Mouse (Mus musculus) left cerebral cortex, postnatal 14 days (tissue): ENCODE data around the gene Mmp11. TPM values are rescaled to one million over a fixed set of nuclear protein-coding genes. Genes with fewer than 3 reads are reported as not detected.

ENCODE experiments used
- DNase-seq, 2 experiments: peaks; one replicate each; pipeline ENCODE4 v3.0.0; 2021 to 2022; ENCODE audit warnings: low spot score in 2 of 2, mixed read lengths in 1 of 2
- intact Hi-C: fragments of 180-260 bp; cut with DNase I; formaldehyde crosslinking; loops from one replicate; pipeline ENCODE4 v1.15.1; 2025
- total RNA-seq, 2 experiments: library from RNA; stranded (reverse); gene quantifications; 2 replicates each; pipeline ENCODE4 v1.2.3; 2021

Gene Mmp11
- total RNA-seq, 2 experiments from 2014 or later, result 1.7 to 2.3 TPM

DNA sequence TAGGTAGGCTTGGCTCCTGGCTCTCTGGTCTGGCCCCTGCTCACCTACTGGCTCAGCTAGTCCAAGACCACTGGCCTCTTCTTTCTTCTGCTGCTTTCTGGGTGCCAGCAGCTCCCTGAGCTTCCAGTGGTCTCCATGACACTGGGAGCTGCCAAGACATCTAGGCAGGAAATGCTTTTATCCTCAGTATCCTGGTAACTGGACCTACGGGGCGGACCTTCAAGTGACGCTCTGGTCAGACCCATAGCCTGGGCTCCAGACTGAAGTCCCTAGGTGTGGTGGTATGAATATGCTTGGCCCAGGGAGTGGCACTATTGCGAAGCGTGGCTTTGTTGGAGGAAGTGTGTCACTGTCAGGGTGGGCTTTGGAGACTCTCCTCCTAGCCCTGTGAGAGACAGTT, 4.2 kb upstream of the Mmp11 start, which contains the start of gene Gm867:
Gene Gm867 (minus strand): TSS at position 153 of the 400 bp plus-strand sequence.
- DNase-seq, result no peak
- intact Hi-C loops, result no loop called here

DNA sequence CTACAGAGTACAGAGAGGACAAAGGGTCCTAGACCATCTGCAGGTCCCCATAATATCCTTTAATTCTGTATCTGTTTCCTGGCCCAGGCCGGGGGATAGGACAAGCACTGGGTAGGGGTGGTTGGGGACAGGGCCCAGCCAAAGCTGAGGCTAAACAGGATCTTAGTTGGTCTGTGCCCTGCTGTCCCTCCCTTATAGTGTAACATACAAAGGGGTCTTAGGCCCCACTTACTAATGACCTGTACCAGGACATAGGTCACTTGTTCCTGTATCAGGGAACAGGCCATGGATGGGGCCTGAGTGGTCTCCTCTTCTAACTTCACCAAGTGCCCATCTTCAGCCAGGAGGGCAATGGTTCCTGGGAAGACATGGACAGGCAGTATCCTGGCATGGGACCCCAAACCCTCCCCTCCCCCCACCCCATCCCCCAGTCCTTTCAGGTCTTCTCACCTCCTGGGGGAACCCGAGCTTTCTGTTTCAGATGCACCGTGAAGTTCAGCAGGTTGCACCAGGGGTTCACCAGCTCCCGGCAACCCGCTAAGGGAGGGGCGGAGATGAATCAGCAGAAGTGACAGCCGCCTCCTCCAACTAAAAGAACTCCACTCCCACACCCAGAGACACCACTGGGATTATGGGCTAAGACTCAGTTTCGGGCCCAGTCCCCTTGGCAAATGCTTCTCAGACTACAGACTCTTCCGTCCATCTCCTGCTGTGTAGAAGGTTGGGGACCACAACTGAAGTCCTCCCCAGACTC, 3.4 kb upstream of the Mmp11 start:
- DNase-seq, result no peak
- intact Hi-C loops, result no loop called here

DNA sequence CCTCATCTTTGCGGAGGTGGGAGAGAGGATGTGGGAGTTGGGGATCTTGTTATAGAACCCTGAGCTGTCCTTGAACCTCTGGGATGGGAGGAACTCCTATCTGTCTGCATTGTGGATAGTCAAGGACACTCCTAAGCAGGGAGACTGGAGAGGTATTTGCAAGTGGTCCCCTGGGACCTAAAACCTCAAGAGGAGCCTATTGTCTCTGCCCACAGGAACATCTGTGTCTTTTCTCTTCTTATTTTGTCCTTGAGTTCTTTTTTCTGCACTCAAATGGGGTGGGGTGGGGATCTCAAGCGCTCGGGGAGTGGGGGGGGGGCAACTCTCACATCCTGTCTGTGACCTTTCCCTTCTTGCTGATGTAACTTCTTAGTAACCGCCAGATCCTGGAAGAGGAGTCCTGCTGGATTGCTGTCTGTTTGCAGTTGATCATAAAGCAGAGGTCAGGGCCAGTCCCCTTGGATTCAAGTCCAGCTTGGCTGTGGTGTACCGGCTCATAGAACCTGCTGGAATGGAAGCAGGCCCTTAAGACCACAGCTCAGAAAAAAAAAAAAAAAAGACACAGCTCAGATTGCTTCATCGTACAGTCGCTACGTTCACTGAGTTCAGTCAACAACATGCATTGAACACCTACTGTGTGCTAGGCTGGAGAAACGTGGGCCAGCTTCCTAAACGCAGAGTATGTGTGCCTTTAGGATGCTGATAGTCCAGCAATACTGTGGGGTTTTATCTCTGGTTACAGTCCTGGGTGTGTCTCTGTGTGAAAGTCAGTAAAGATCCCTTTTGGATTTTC, 1.8 kb upstream of the Mmp11 start:
- intact Hi-C loops, result no loop called here
- DNase-seq, result no peak

DNA sequence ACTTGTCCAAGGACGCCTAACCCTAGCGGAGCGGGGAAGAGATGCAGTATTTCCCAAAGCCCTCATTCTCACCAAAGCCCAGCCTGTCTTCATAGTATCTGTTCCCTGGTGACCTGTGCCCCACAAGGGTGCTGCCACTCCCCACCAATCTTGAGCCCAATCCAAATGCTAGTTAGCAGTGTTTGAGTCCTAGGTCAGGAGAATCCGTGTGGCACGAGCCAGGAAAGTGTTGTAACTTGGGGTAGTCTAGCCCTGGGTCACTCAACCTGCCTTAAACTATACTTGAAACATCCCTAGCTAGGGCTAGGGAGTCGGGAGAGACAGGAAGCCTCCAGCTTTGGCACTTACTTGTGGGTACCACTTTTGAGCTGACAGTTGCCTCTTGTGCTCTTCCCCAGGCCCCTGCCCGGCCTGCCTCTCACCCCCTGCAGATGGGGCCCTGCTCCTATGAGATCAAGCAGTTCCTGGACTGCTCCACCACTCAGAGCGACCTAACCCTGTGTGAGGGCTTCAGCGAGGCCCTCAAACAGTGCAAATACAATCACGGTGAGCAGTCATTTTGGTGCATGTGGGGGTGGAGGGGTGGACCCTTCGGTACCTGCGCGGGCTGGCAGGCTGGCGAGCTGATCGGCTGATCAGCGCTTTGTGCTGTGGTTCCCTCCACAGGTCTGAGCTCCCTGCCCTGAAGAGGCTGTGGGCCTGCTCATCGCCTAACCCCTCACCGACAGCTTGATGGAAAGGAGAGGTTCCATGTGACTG, 792 bp upstream of the Mmp11 start:
- DNase-seq, result no peak
- intact Hi-C loops, result no loop called here

DNA sequence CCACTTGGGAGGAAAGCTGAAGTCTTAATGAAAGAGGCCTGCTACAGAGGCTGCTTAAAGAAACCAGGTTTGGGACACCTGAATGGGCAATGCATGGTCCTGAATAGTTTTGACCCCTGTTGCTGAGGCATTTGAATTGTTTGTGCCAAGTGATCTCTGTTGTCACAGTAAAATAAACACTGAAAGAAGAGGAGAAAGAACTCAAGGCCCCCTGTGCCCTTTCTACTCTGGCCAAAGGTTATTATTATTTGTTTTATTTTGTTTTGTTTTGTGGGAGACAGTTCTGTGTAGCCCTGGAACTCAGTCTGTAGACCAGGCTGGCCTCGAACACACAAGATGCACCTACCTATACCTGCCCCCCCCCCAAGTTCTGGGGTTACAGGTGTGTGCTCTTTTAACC, 1.3 kb downstream of the Mmp11 start:
- intact Hi-C loops, result no loop called here

DNA sequence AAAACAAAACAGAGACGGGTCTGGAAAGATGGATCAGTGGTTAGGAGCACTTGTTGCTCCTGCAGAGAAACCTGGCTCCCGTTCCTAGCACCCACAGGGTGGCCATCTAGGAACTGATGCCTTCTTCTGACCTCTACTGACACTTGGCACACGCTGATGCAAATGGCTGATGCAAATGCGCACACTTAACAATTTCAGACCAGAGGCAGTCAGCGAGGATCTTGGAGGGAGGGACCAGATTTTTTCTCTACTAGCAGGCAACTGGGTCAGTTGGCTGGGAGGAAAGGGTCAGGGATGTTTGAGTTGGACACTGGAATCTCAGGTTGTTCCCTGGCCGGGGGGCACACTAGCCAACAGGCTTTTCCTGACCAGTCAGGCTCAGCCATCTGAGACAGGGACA, 3.4 kb downstream of the Mmp11 start, which contains the start of gene Chchd10:
Gene Chchd10 (plus strand): TSS at position 240 of the 400 bp plus-strand sequence.
- intact Hi-C loops, result no loop called here
- DNase-seq, result no peak

More for the DNA sequence above, 1.3 kb downstream of the Mmp11 start:
- no peak for DNase-seq

DNA sequence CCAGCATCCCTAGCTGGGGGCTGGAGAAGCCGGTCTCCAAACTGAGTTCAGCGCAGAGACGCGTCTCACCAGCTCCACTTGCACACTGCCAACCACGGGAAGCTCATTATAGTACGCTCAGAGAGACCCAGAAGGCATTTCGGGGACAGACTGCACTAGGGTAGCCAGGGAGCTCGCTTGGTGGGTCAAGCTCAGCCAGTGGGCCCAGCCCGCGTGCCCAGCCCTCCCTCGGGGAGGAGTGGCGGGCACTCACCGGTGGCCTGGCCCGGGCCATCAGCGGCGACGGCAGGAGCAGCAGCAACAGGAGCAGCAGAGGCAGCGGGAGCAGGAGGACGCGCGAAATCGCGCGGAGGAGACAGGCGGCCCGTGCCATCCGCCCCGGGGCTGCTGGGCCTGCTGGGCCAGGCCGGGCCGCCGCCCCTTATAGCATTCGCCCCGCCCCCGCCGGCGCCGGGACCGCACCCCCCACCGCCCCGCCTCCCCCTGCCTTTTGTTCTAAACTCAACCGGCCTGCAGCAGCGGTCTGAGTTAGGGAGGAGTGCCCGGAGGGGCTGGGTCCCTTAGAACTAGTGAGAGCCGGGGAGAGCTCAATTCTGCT, 4.1 kb downstream of the Mmp11 start:
- no peak for DNase-seq
- intact Hi-C loops, result no loop called here

DNA sequence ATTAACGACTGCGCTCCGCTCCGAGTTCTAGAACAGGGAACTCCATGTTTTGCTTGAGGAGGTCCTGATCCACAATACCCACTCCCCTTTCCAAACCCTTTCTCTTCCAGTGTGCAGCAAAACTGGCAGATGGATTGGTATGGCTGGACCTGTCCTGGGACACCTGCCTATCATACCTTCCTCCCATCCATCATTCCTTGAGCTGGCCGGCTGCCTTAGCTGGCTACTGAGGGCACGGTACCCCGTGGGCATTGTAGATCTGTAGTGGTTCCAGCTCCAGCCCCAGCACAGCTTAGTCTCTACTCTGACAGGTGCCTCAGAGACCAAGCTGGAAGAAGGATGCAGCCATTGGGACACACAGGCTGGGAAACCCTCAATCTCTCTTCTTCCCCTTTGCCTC, 5.0 kb downstream of the Mmp11 start:
- no peak for DNase-seq
- intact Hi-C loops, result no loop called here

DNA sequence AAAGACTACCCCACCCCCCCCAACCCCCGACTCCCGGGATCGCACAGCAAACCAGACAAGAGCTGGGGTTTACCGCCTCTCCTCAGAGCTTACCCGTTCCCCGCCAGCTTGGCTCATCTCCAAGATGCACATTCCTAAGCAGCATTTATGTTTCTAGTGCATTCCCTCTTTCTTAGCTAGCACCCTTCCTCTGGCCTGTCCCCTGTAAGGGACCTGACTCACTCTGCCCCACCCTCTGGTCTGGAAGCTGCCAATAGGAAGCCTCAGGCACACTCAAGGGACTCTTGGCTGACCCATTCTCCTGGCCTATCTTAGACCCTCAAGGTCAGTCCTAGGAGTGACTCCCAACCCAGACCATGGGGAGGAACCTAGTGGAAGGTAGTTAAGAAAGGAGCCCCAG, 6.0 kb downstream of the Mmp11 start:
- DNase-seq, result no peak
- intact Hi-C loops, result no loop called here

DNA sequence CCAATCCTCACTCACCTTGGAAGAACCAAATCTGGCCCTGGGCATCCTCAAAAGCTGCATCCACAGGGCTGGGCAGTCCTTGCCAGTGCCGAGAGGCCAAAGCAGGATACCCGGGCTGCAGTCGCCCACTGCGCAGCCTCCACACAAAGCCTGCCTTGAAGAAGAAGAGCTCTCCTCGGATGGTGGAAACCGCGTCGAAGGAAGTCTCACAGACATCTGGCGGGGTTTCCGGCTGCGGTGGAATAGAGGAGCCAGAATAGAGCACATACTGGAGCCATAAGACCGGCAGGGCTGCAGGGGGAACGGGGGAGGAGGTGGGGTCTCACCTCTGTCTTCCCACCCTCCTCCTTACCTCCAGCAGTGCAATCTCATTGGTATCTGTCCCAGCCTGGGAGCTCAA, 9.9 kb downstream of the Mmp11 start:
- DNase-seq, result no peak
- intact Hi-C loops, result no loop called here

DNA sequence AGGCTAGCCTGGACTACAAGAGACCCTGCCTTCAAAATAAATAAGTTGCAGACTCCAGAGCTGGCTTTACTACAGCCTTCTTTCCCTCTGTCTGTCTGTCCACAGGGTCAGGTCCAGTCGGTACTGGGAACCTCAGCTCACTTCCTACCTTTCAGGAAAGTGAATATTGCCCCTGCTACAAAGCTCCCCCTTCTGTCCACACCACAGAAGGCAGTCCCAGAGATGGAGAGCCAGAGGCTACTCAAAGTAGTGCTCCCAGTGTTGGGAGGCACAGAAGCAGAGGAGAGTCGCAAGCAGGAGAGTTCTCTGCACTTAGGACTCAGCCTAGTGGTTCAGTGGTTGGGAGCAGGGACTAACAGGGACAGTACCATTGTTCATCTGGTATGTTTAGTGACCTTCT, 12.0 kb downstream of the Mmp11 start:
- intact Hi-C loops, result no loop called here
- no peak for DNase-seq

DNA sequence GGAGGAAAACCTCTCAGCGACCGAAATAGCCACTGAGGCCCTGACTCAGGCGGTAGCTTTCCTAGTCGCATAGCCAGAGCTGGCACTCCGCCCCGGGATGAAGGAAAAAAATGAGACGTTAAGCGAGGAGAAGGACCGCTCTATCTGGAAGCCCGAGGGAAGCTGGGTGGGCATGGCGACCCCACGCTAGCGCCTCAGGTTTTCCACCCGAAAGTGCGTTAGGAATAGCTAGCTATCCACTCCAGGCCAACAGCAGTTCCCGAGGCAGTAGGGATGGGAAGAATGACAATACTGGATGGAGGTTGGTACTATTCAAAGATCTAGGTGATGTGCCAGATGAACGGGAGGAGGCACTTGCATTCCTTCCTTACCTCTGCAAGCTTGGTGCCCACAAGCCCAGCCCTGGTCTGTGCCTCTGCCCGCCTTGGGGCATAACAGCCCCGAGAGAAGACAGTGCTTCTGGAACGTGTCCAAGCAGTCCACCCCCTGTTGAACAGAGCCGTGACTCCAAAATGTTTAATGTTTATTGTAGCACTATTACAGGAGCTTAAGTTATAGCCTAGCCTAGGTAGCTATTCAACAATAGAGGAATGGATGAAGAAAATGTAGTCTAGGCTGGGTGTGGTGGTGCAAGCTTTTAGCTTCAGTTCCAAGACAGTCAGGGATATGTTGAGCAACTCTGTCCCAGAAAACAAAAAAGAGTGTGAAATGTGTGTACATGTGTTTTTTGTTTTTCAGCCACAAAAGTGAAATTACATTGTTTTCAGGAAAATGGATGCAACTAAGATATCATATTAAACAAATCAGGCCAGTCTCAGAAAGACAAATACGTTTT, 14.4 kb downstream of the Mmp11 start:
- peak; percentile 15 to 31 for DNase-seq

DNA sequence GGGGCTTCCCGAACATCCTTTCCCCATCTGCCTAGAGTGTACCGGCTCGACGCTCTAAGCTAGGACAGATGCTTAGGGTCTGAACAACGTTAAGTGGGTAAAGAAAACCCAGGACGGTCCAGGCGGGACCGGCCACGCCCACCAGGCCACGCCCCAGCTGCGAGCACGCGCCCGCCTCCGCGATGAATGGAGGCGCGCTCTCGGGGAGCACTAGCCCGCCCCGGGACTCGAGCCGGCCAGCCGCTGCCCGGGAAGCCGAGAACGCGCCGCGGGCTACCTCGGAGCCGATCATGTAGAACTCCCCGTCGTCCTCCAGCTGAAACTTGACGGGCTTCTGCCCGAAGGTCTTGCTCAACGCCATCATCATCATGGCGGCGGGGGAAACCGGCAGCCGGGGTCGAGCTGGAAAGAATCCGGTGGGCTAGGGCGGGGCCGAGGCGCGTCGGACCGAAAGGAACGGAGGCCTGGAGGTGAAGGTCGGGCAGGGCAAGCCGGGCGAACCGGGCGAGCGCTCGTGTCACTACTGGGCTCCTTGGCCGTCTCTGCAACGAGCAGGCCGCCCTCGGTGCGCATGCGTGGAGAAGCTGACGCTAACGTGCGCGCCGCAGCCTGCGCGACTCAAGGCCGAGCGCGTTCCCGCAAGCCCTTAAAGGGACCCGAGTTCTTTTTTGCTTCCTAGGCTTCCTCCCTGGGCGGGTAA, 15.1 kb downstream of the Mmp11 start, which contains the start of gene Smarcb1:
Gene Smarcb1 (minus strand): TSS at position 592 of the 700 bp plus-strand sequence.
- intact Hi-C loops, result no loop called here
- DNase-seq, result peak; percentile 97

More for the DNA sequence above, 14.4 kb downstream of the Mmp11 start:
- intact Hi-C loops, result no loop called here

DNA sequence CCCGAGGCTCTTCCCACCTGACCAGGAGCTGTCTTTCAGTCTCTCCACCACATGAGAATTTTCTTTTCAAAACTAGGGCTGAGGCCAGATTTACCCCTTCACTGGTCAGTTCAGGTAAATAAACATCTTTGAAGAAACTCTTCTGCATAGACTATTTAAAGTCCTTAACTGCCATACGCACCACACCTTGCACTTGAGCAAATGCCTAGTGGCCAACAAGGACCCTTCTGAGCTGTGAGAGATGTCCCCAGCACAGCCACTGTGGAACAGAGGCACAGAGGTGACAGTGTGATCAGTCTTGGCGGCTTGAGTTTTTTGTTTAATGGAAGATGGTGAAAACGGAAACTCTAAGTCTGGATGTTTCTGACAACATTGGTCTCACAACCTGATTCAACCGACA, 17.3 kb downstream of the Mmp11 start:
- intact Hi-C loops, result no loop called here
- no peak for DNase-seq

DNA sequence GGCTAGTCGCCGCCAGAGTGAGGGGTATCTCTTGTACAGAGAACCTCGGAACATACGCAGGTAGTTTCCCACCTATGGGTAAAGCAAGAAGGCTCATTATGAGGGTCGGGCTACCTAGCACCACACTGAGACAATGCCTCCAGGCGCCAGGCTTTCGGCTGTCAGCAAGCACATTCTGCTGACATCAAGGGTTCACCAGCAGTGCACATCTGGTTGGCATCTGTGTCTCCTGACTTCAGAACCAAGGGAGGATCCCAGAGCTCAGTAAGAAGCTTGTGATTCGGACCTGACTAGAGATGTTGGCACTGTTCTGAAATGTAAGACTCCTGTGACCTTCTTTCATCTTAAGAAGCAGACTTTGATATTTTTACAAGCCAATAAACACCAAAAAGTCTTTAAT, 19.5 kb downstream of the Mmp11 start:
- no peak for DNase-seq
- intact Hi-C loops, result no loop called here

DNA sequence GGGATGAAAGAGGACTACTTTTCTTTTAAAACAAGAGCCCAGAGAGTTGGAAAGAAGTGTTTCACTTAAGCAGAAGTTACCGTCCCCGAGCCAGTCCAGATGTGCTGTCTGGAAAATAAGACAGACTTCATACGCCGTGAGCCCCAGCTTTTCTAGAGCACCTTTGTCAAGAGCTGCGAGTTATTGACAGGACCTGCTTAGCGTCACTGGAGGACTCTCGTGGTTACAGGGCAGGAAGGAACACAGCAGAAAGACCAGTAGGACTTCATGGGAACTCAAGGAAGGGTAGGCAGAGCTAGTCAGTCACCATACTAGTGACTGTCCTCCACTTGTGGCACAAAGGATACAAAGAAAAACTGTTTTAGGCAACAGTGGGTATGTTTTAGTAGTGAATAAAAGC, 20.7 kb downstream of the Mmp11 start:
- intact Hi-C loops, result no loop called here
- DNase-seq, result no peak

DNA sequence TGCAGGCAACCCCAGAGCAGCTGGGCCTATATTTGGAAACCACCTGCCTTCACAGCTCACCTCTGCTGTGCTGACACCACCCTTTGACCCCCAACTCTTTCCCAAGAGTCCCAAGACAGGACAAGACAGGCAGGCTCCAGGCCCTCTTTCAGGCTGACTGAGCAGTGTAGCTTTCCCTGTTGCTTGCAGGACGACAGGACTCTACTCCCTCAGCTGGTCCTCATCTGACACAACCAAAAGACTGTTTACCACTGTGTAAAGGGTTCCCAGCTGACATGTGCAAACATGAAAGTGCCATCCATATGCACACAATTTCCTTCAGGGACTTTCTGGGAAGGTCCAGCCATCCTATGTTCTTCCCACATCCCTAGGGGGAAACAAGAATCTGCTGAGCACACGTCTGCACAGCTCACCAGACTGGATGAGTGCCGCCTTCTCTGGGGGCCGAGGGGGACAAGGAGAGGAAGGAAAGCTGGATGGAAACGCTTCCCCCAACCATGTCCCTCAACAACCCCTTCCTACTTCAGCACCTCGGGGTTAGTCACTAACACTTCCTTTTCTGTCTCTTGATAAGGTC, 23.2 kb downstream of the Mmp11 start:
- intact Hi-C loops, result no loop called here

DNA sequence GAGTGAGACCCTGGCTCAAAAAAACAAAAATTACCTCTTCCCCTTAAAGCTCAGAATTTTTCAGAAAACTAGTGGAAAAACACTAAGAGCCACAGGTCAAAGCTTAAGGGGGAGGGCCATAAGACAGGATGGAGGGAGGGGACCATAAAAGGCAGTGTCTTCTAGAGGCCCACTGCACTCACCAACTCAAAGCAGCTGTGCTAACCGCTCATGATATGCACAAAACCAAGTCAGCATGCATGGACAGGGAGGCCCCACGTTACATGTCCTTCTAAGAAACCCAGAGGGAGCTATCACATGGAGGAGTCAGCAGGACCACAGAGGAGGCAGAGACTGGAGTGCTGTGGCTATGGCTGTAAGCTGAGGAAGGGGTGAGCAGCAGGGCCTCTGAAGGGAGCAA, 25.6 kb downstream of the Mmp11 start:
- intact Hi-C loops, result no loop called here
- no peak for DNase-seq

More for the DNA sequence above, 23.2 kb downstream of the Mmp11 start:
- no peak for DNase-seq
